Mouse (Mus musculus): ENCODE results near the gene Parl. TPM values are rescaled to one million over a fixed set of nuclear protein-coding genes. Genes with fewer than 3 reads are reported as not detected.

Gene Parl
- polyA plus RNA-seq, 1 experiment from 2014 or later, result 95.2 TPM

Other genes starting within 250 kb of the Parl start
- 69.1 and 71.9 TPM in 2 replicates for gene Klhl24, start 204.8 kb downstream of the Parl start, polyA plus RNA-seq (2016; fragmentation: Nextera tagmentation; extraction: Ambion mirVana)
- gene Yeats2, start 161.3 kb downstream of the Parl start, polyA plus RNA-seq (2016; fragmentation: Nextera tagmentation; extraction: Ambion mirVana), result 41.7 and 50.0 TPM in 2 replicates
- gene Map6d1, start 61.0 kb downstream of the Parl start, polyA plus RNA-seq (2016; fragmentation: Nextera tagmentation; extraction: Ambion mirVana), result 1.3 and 1.6 TPM in 2 replicates
- not detected in 2 replicates for gene Cyp2ab1, start 23.0 kb upstream of the Parl start, polyA plus RNA-seq (2016; fragmentation: Nextera tagmentation; extraction: Ambion mirVana)
- 122 and 138 TPM in 2 replicates for gene Abcc5, start 124.0 kb upstream of the Parl start, polyA plus RNA-seq (2016; fragmentation: Nextera tagmentation; extraction: Ambion mirVana)
- gene Eif2b5, start 196.4 kb upstream of the Parl start, polyA plus RNA-seq (2016; fragmentation: Nextera tagmentation; extraction: Ambion mirVana), result 120 and 136 TPM in 2 replicates
- 49.1 and 52.6 TPM in 2 replicates for gene Dvl3, start 214.6 kb upstream of the Parl start, polyA plus RNA-seq (2016; fragmentation: Nextera tagmentation; extraction: Ambion mirVana)
- gene Ap2m1, start 233.1 kb upstream of the Parl start, polyA plus RNA-seq (2016; fragmentation: Nextera tagmentation; extraction: Ambion mirVana), result 906 and 914 TPM in 2 replicates
- 76.5 and 77.9 TPM in 2 replicates for gene Abcf3, start 246.2 kb upstream of the Parl start, polyA plus RNA-seq (2016; fragmentation: Nextera tagmentation; extraction: Ambion mirVana)

All from midbrain, embryonic 12.5 days (tissue).